Mouse (Mus musculus): Measurements from ENCODE around the gene Fbxw15.

GRCm38 (mm10) chr9:109597226-109597625 lies 29.2 kb upstream of the Fbxw15 start:
- TF ChIP-seq GATA1 (IDR thresholded peaks at IDR 0.05; ENCODE audit: borderline replicate concordance, low read length) (no peak), FLI1 (IDR thresholded peaks at IDR 0.05; ENCODE audit: low read length) (no peak)

All from megakaryocyte, embryonic 14.5 days (primary cell).